Mouse (Mus musculus): ENCODE measurements around the gene Ifngr1. TPM values are rescaled to one million over a fixed set of nuclear protein-coding genes. Genes with fewer than 3 reads are reported as not detected.
"Not testable (repeated sequence)": the region's sequence is repeated elsewhere in the genome, so short reads cannot be mapped to it uniquely, and the experiment has no call there.

Gene Ifngr1
- total RNA-seq, 4 experiments from 2014 or later, result 13.2 to 24.6 (median 20.5) TPM

GRCm38 (mm10) chr10:19587281-19587680 is 4.5 kb upstream of the Ifngr1 start:
- no peak for DNase-seq (ENCODE audit: low spot score in 2 of 2)

GRCm38 (mm10) chr10:19589626-19590025 is 2.1 kb upstream of the Ifngr1 start:
- DNase-seq (ENCODE audit: low spot score in 2 of 2), result no peak

- DNase-seq (ENCODE audit: low spot score in 2 of 2), result no peak
Observed at GRCm38 (mm10) chr10:19591286-19591640, 486 bp upstream of the Ifngr1 start.

DNA sequence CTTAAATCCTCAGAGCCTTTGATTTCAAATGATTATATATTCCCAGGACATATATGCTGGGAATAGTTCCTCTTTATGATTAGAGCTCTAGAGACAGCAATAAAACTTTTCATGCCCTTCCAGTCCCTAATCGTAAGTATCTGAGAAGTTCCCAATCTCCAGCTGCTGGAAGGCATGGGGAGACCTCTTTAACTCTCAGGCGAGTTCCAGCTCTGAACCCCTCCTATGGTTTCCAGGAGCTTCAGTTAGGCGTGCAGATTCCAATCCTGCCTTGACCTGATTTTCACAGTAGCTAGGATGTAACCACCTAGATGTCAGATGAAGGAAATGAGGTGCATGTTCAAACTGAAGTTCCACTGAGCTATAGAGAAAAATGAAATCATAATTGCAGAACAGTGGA is 807 bp downstream of the Ifngr1 start:
- no peak for DNase-seq (ENCODE audit: low spot score in 2 of 2)

DNA sequence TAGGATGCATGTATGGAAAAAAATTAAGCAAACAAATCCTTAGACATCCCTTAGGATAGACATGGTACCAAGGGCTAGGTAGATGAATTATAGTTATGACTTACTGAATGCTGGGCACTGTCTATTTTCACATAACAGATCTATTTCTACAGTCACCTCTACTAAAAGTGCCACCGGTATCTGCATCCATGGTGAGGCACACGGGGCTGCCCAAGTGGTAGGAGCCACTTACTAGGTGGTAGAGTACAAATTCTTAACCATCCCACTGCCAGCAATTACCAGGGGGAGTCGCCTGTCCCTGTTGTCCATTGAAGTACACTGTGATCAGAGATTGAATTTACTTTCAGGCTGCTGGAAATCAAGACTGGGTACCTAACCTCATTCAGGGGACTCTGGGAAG is 1.5 kb downstream of the Ifngr1 start:
- DNase-seq (ENCODE audit: low spot score in 2 of 2), result no peak

DNA sequence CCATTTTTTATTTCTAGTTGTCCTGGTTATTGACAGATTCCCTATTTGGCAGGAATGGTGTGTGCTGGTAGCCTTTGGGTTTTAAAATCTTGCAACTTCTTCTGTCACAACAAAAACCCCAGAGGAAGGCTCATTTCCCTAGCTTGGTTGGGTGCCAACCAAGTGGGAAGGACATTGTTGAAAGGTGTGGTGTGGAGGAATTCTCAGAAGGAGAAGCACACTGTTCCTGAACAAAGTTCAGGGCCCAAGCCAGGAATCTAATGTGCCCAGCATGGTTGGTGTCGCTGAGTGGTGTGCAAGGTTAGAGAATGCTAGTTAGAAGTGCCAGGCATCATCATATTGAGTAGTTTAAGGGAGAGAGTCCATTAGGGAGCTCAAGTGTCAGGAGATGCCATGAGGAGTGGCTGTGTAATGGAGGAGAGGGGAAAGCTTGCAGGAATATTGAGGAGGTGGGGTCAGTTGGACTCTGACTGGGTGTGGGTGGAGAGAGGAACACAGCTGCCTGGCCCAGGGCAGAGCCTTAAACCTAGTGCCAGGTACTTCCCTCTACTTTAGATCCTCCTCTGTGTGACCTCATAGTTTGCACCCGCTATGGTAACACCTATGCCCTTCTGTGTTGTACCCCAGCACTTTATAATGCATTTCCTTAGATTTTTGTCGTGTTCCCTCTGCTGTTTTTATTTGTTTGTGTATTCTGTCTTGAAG is 2.6 kb downstream of the Ifngr1 start:
- no peak for DNase-seq (ENCODE audit: low spot score in 2 of 2)

- DNase-seq (ENCODE audit: low spot score in 2 of 2), result no peak
Observed at GRCm38 (mm10) chr10:19596866-19597265, 5.1 kb downstream of the Ifngr1 start.

- DNase-seq (ENCODE audit: low spot score in 2 of 2), result no peak
Observed at GRCm38 (mm10) chr10:19598091-19598490, 6.3 kb downstream of the Ifngr1 start.

GRCm38 (mm10) chr10:19599331-19600092 is 7.8 kb downstream of the Ifngr1 start:
- no peak for DNase-seq (ENCODE audit: low spot score in 2 of 2)

GRCm38 (mm10) chr10:19600093-19600420 is 8.3 kb downstream of the Ifngr1 start:
- no peak for DNase-seq (ENCODE audit: low spot score in 2 of 2)

DNA sequence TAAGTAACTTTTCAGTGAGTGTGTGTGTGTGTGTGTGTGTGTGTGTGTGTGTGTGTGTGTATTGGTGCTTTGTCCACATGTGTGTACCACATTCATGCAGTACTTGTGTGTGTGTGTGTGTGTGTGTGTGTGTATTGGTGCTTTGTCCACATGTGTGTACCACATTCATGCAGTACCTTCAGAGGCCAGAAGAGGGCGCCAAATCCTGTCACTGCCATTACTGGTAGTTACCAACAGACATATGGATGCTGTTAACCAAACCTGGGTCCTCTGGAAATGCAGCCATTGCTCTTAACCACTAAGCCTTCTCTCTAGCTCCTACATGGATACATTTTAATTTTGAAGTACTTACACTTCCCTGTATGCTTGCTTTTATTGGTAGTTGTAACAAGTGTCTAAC is 9.8 kb downstream of the Ifngr1 start:
- DNase-seq (ENCODE audit: low spot score in 2 of 2), result not testable (repeated sequence)

DNA sequence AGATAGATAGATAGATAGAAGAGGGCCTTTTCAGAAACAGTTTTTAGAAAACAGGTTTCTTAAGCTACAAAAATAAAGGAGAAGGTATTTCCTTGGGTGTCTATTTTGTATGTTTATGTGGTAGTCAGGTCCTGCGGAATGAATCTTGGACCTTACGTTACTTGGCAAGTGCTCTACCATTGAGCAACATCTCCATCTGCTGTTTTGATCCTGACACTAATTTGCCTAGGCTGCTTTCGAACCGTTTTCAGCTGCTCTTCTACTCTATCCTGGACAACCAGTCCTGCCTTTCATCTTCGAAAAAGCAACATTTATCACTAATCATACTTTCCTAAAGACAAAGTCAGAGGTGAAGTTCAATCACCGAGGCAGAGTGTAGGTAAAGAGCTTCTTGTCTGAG is 11.5 kb downstream of the Ifngr1 start:
- DNase-seq (ENCODE audit: low spot score in 2 of 2), result no peak

GRCm38 (mm10) chr10:19609125-19609524 is 17.4 kb downstream of the Ifngr1 start:
- no peak for DNase-seq (ENCODE audit: low spot score in 2 of 2)

- DNase-seq (ENCODE audit: low spot score in 2 of 2), result no peak
Observed at GRCm38 (mm10) chr10:19611616-19612015, 19.9 kb downstream of the Ifngr1 start.

DNA sequence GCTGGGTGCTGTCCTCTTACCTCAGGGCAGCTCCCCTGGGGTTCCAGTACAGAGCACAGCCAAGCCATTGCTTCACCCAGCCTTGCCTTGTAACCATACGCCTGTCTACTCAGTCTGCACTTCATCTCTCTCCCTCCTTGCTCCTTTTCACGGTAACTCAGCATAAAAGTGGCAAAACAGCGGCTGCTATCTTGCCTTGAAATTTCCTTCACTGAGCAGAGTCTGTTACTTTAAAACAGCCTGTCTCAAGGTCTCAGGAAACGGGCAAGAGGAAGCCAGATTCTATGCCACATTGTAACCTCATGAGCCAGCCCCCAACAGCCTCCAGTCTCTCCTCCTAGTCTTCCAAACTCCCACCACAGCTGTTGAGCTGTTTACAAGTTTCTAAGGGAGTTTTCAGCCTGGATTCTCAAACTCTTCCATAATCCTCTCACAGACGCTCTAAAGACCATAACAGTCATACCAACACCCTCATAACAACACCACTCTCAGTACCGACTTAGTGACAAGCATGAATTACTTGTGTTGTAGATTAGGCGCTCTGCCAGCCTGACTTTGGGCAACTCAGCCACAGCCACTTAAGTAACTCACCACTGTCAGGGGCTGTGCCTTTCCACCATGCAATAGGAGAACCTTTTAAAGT is 21.5 kb downstream of the Ifngr1 start:
- DNase-seq (ENCODE audit: low spot score in 2 of 2), result no peak

DNA sequence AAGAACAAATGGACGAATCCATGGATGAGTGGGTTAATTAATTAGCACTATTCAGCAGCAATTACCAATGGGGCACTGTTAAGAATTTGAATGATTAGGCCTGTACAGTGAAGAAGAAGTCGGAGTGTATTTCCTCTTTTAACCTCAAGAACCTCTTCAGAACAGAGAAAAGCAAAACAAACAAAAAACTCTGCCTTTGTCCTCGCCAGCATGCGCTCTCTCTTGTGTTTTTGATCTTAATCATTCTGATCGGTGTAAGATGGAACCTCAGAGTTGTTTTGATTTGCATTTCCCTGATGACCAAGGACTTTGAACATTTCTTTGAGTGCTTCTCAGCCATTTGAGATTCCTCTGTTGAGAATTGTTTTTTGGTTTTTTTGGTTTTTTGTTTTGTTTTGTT is 28.0 kb downstream of the Ifngr1 start:
- no peak for DNase-seq (ENCODE audit: low spot score in 2 of 2)

- no peak for DNase-seq (ENCODE audit: low spot score in 2 of 2)
Observed at GRCm38 (mm10) chr10:19621408-19622048, 29.8 kb downstream of the Ifngr1 start, which contains the start of gene Il22ra2. Il22ra2 (plus strand) TSS chr10:19621998.

DNA sequence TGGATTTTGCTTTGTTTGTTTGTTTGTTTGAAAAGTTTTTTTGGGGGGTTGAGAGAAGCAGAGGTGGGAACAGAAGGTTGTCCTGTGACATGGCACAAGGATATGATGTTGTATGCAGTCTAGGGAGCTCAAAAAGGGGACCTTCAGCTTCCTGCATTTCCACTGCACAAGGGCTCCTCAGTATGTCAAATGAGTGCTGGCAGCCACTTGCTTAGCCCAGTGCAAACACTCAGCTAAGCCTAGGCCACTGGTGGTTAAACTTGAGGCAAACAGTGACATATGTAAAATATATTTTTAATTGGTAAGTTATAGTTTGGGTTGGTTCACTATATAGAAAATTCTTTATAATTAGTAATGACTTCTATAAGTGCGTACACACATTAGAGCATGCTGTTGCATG is 32.9 kb downstream of the Ifngr1 start:
- no peak for DNase-seq (ENCODE audit: low spot score in 2 of 2)

GRCm38 (mm10) chr10:19627342-19627741 is 35.6 kb downstream of the Ifngr1 start:
- DNase-seq (ENCODE audit: low spot score in 2 of 2), result no peak

DNA sequence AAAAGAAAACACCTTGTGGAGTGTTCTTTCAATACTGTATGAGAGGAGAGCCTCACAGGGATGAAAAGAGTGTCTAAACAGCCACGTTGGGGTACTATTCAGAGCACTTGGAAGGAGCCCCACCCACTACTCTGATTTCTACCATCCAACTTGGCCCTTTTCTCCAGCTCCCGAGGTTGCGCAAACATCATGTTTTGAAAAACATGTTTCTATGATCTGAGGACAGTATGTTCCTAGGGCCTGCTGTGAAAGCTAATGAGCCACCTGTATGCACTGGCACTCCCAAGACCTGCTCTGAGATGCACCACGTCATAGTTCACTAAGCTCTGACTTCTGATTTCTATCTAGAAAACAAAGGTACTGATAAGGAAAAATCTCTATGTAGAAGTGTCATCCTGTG is 36.0 kb downstream of the Ifngr1 start:
- DNase-seq (ENCODE audit: low spot score in 2 of 2), result peak; percentile 31 to 32

- DNase-seq (ENCODE audit: low spot score in 2 of 2), result no peak
Observed at GRCm38 (mm10) chr10:19631616-19632195, 40.0 kb downstream of the Ifngr1 start.

- DNase-seq (ENCODE audit: low spot score in 2 of 2), result no peak
Observed at GRCm38 (mm10) chr10:19638851-19639250, 47.1 kb downstream of the Ifngr1 start.
